Mouse (Mus musculus): ENCODE data around the gene Morc4. TPM values are rescaled to one million over a fixed set of nuclear protein-coding genes. Genes with fewer than 3 reads are reported as not detected.

The Morc4 gene
- polyA plus RNA-seq, 2 experiments from 2014 or later = 0.20 TPM; not detected in 1

- ATAC-seq = no peak
Observed at GRCm38 (mm10) chrX:139805918-139806317, 65.6 kb downstream of the Morc4 start.

- no peak for ATAC-seq
Observed at GRCm38 (mm10) chrX:139803028-139803427, 68.4 kb downstream of the Morc4 start.

GRCm38 (mm10) chrX:139800406-139800878 is 71.0 kb downstream of the Morc4 start, which contains the start of gene Cldn2:
Gene Cldn2 (plus strand): TSS chrX:139800828.
- no peak for ATAC-seq

- ATAC-seq = no peak
Observed at GRCm38 (mm10) chrX:139799953-139800352, 71.5 kb downstream of the Morc4 start.

- peak; percentile 85 for ATAC-seq
Observed at GRCm38 (mm10) chrX:139797875-139798274, 73.6 kb downstream of the Morc4 start.

- no peak for ATAC-seq
Observed at GRCm38 (mm10) chrX:139796037-139796436, 75.4 kb downstream of the Morc4 start.

GRCm38 (mm10) chrX:139794072-139794845 is 77.2 kb downstream of the Morc4 start:
- no peak for ATAC-seq

- ATAC-seq = no peak
Observed at GRCm38 (mm10) chrX:139785764-139786163, 85.7 kb downstream of the Morc4 start.

GRCm38 (mm10) chrX:139783045-139783422 is 88.4 kb downstream of the Morc4 start:
- no peak for ATAC-seq

GRCm38 (mm10) chrX:139782278-139783044 is 89.0 kb downstream of the Morc4 start, which contains the start of gene Ripply1:
Gene Ripply1 (minus strand): TSS chrX:139782353.
- ATAC-seq = no peak

GRCm38 (mm10) chrX:139781563-139781962 is 89.9 kb downstream of the Morc4 start:
- no peak for ATAC-seq

- no peak for ATAC-seq
Observed at GRCm38 (mm10) chrX:139780988-139781387, 90.5 kb downstream of the Morc4 start.

GRCm38 (mm10) chrX:139779401-139779800 is 92.1 kb downstream of the Morc4 start:
- ATAC-seq = no peak

GRCm38 (mm10) chrX:139778886-139779285 is 92.6 kb downstream of the Morc4 start:
- ATAC-seq = no peak

- no peak for ATAC-seq
Observed at GRCm38 (mm10) chrX:139777357-139777756, 94.1 kb downstream of the Morc4 start.

GRCm38 (mm10) chrX:139775084-139775612 is 96.3 kb downstream of the Morc4 start:
- no peak for ATAC-seq

- peak; percentile 52 for ATAC-seq
Observed at GRCm38 (mm10) chrX:139774309-139775083, 97.0 kb downstream of the Morc4 start.

Other genes starting within 250 kb of the Morc4 start
- gene Tbc1d8b, start 186.7 kb downstream of the Morc4 start, polyA plus RNA-seq (2017; shearing (Covaris generic)) = 1 to 10 TPM; 4.5 TPM
- 1 to 10 TPM in 1 of 2 experiments, under 1 TPM in 1; 0.70 to 1.8 TPM for gene Gm15013, start 157.2 kb downstream of the Morc4 start, polyA plus RNA-seq (2017; shearing (Covaris generic))
- gene Ripply1, start 89.3 kb downstream of the Morc4 start, polyA plus RNA-seq (2017; shearing (Covaris generic)) = not detected
- gene Cldn2, start 70.8 kb downstream of the Morc4 start, polyA plus RNA-seq (2017; shearing (Covaris generic)) = not detected
- gene Rbm41, start 126.9 kb upstream of the Morc4 start, polyA plus RNA-seq (2017; shearing (Covaris generic)) = 1 to 10 TPM; 8.4 to 8.6 TPM
- gene Nup62cl, start 191.0 kb upstream of the Morc4 start, polyA plus RNA-seq (2017; shearing (Covaris generic)) = not detected
- under 1 TPM in 1 of 2 experiments, not detected in 1; 0.22 TPM for gene Pih1h3b, start 191.2 kb upstream of the Morc4 start, polyA plus RNA-seq (2017; shearing (Covaris generic))